Mouse (Mus musculus) natural killer cell, adult 2 months (primary cell): Measurements from ENCODE around the gene Zfp553.
A peak's percentile ranks its signal among the peaks of the same experiment; 100 is the strongest.

Experiments
- DNase-seq, 2 experiments: peaks; one replicate each; pipeline ENCODE4 v3.0.0; 2022; ENCODE audit warnings: low spot score in 2 of 2

Zfp553 gene

GRCm38 (mm10) chr7:127271093-127271492 is 38.2 kb downstream of the Zfp553 start:
- no peak for DNase-seq

GRCm38 (mm10) chr7:127272566-127272965 is 39.7 kb downstream of the Zfp553 start:
- no peak for DNase-seq

- DNase-seq, result peak; percentile 48 to 72
Observed at GRCm38 (mm10) chr7:127273118-127273923, 40.5 kb downstream of the Zfp553 start.

- peak; percentile 93 to 95 for DNase-seq
Observed at GRCm38 (mm10) chr7:127273925-127274789, 41.3 kb downstream of the Zfp553 start, which contains the start of gene Sephs2. Gene Sephs2, minus strand, starts transcription at chr7:127274055.

GRCm38 (mm10) chr7:127276519-127276961 is 43.7 kb downstream of the Zfp553 start:
- no peak for DNase-seq

GRCm38 (mm10) chr7:127278311-127278710 is 45.5 kb downstream of the Zfp553 start:
- DNase-seq, result peak in 1 of 2 experiments; percentile 65

GRCm38 (mm10) chr7:127280092-127280491 is 47.2 kb downstream of the Zfp553 start:
- DNase-seq, result no peak

GRCm38 (mm10) chr7:127281114-127281513 is 48.3 kb downstream of the Zfp553 start:
- DNase-seq, result no peak

- DNase-seq, result no peak
Observed at GRCm38 (mm10) chr7:127282190-127282589, 49.3 kb downstream of the Zfp553 start.

- peak; percentile 62 to 76 for DNase-seq
Observed at GRCm38 (mm10) chr7:127285154-127285553, 52.3 kb downstream of the Zfp553 start.
